Mouse (Mus musculus) liver, embryonic 14.5 days (tissue): ENCODE measurements around the gene Cldn3.
A peak's percentile ranks its signal among the peaks of the same experiment; 100 is the strongest.

Source experiments
- CTCF ChIP-seq: IDR thresholded peaks from 2 replicates; pipeline ENCODE4 v1.5.1; 2016; ENCODE audit warnings: antibody characterized with exemption, low read depth, control low read depth
- EP300 ChIP-seq: IDR thresholded peaks from 2 replicates; pipeline ENCODE4 v1.6.1; 2016; ENCODE audit warnings: antibody characterized with exemption, low read depth

- TF ChIP-seq EP300 (no peak), CTCF (peak; percentile 99)
Measured at GRCm38 (mm10) chr5:135015497-135015896, 29.5 kb downstream of the Cldn3 start.
